Mouse (Mus musculus): ENCODE data around the gene Eipr1.

The Eipr1 gene

DNA sequence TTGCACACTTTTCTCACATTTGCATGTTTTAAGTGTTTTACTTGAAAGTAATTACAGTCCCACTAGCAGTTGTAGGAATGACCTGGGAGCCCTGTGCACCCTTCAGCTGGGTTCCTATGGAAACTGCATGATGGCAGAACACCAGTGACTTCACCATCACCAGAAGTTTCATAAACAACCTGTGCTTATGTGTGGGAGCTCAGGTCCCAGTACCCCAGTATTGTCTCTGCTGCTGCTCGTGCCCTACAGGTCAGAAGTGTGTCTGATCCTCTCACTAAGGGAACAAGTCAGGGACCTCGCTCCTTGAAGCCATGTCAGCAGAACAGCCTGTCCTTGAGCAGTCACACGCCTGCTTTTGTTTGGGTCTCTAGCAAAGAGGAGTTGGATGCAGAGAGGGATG is 78.9 kb downstream of the Eipr1 start:
- DNase-seq = no peak

DNA sequence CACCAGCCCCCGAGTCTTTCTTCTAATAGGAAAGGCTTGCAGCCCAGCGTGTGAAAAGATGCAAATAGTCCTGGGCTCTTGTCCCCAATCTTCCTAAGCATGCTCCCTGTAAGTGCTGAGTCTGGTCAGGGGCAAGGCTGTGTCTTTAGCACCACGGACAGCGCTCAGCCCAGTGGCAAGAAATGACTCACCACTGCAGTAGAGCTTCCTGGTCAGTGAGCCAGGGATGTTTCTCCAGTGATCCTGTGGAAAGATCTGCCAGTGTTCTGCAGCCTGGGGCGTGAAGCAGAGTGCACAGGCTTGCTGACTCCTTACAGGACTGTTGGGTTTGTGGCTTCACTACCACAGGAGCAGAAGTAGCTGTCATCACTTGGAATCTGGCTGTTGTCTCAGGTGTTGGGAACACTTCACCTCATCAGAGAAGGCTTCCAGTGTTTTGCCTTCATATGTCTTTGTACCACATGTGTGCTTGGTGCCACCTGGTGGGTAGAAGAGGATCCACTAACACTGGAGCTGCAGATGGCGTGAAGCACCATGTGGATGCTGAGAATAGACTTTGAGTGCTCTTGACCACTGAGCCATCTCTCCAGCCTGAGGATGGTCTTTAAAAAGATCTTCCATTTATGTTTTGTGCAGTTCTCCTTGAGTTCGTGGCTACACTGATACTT is 79.6 kb downstream of the Eipr1 start:
- DNase-seq = peak; percentile 44

DNA sequence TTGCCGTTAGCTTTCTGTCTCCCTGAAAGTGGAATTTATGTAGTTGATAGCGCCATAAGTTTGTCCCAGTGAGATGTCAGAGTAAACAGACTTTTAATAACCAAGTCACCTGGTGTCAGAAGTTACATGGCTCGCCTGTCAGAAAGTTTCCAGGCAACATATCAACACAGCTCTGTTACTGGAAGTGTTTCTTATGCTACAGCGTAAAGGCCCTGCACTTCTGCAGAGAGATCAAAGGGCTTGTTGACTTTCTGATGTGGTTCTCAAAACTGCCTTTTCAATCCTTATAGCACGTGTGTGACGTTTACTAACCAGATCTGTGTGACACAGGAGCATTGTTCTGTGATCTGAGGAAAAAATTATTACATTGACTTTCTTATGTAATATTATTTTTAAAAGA is 82.7 kb downstream of the Eipr1 start:
- DNase-seq = no peak

DNA sequence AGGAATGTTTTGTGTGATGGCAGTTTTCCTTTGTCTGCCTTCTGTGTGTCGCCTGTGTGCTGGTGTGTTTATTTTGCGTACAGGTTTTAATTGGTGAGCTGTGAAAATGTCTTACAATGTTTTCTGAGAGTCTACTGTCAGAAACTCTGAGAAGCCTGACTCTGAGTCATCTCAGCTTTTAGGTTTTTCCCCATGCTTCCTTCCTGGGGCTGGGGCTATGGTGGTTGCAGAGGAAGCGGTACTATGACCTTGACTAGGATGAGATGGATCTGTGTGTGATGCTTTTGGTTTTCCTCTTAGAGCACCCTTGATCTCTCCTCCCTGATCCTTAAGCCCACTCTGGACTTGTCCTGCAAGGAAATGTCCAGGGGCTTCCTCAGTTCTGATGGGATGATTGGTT is 84.1 kb downstream of the Eipr1 start:
- DNase-seq = no peak

DNA sequence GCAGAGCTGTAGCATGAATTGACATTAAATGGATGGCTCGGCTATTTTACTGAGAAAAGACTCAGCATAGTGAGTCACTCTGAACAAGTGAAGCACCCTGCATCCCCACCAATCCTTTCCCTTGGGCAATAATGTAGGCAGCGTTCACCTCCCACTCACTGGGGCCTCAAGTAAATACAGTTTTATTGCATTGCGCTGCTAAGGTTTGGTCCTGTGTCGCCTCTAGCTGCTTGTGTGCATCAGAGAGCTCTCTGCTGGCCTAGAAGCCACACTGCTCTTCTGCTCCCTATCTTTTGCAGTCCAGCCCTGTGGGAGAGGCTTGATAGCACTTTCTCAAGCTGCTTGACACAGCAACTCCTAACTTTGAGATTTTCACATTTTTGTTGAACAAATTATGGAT is 86.7 kb downstream of the Eipr1 start:
- DNase-seq = no peak

DNA sequence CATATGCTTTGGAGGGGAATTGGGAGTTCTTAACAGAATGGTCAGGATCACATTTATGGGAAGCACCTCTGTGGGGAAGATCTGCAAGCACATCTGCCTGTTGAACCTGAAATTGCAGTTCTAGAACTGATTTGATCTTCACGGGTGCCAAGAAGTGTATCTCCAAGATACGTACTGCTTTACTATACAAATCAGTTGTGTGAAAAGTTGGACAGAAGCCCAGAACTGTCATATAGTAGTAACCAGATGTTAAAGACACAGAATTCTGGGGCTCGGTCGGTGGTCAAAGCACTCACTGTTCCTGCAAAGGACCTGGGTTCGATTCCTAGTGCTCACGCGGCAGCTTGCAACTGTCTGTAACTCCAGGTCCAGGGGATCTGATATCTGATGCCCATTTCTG is 87.4 kb downstream of the Eipr1 start:
- DNase-seq = no peak

DNA sequence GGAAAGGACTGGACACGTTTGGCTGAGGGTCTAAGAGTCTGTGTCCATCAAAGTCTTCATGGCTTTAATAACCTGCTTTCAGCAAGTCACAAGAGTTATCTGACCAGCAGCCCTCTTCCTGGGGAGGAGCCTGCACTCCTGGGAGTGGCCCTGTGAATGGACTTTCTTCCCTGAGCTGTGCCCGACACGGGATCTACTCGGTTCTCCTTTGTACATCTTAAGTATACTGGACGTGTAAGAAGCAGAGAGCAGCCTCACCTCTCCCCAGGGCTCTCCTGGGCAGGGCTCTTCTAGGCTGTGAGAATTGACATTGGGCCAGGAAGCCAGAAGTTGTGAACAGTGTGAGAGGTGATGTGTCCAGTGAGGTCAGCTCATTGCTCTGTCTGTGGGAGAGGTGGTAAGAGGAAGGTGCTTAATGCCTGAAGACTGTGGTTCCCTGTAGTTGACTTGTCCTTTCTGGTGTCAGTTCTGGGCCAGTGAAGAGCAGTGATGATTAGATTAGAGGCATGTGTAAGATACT is 89.6 kb downstream of the Eipr1 start:
- DNase-seq = no peak

DNA sequence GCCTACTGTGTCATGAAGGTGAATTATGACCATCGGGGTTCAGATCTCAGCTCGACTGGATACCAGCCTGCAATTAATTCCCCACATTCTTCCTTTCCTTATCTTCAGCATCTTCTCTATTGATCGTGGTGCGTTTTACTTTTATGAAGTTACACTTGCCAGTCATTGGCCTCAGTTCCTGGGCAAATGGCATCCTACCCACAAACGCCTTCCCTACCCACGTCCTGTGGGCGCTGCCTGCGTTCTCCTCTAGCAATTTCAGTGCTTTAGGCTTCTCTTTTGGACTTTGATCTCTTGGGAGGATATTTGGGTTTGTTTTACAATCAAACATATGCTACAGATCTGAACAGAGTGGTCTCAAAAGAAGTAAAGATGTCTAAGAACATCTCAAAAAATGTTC is 94.2 kb downstream of the Eipr1 start:
- no peak for DNase-seq

DNA sequence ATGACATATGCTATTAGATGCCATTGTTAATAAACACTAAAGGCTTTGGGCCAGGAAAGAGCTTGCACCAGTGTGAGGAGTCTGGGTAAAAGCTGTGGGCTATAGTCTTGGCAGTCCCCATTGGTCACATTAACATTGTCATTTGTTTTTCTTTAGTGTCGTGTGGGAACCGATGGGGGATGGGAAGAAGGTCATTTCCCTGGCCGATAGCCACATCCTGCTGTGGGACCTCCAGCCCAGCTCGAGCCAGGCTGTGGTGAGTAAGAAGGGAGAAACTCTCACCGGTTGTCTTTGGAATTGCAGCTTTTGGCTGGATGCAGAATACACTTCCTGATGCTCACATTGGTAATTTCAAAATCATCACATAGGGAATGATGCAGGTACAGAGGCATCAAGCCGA is 95.8 kb downstream of the Eipr1 start:
- no peak for DNase-seq

DNA sequence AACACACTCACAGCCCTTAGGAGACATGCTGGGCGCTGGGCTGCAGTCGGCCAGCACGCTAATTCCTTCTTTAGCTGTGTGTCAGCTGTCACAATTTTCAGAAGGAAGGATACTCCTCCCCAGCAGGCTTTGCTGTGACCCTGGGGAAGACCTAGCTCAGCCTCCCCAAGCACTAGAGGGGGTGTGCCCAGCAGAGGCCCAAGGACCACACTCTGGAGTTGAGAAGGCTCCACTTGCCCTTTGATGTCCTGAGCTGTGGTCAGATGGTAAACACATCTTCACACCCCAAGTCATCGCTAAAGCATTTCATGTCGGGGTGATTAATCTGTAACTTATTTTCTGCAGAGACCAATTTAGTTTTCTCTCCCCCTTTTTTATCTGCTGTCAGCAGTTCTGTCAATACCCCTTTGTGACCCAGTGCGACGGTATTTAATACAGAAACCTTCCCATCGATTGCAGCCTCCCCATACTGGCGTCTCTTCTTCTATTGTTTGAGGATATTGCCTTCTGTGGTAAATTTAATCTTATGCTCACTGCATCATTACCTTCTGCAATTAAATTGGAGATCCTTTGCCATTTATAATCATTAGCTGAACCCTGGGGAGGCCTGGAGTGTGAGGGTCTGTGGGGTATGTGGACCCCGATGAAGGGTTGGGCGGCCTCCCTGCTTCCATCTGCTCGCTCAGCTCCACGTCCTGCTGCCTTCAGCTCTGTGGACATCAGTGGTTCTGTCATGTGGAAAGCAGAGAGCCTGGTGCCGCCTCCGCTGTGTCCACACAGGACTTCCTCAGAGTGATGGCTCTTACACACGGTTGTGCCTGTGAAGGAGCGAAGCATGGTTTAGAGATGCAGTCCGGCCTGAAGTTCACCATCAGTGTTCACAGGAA is 97.4 kb downstream of the Eipr1 start:
- DNase-seq = no peak

DNA sequence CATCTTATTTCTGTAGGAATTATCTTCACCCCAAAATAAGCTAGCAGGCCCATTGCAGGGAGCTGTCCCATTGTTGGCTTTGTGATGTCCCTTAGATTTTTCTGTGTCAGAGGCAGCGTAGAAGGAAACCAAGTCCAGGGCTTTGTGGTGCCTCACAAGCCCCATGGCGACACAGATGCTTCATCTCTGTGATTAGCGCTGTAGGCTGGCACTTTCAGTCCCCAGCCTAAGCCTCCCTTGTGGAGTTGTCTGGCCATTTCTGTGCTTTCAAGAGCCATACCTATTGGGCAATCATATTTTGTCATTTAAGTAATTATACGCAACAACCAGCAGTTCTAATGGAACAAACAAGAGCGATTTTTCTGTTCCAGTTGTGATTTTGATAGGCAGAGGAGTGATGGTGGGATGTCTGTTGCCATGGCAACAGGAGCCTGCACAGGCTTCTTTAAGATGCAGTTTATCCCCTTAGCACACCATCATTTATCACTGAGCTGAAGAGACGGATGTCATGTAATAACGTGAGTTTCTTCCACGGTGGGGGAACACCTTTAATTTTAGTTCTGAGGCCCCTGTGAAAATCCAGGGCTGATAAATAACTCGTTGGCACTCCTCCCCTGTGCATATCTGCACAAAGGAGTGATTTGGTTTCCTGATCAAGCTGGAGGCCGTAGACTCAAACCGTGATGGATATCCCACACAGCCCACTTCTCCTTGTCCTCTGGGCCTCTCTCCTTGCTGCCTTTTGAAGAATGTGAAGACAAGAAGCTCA is 108.1 kb downstream of the Eipr1 start:
- no peak for DNase-seq

DNA sequence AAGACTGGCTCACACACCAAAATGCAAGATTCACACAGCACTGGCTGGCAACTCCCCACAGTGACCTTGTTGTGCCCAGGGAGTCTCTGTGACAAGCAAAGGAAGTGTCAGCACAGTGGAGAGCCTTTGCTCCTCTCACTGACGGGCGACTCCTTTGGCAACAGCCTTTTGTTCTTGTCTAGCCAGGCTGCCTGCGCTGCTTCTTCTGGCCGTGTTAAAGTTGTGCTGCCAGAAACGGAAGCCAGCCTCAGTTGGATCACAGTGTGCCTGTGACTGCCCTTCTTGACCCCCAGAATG is 108.6 kb downstream of the Eipr1 start:
- peak; percentile 28 for DNase-seq

DNA sequence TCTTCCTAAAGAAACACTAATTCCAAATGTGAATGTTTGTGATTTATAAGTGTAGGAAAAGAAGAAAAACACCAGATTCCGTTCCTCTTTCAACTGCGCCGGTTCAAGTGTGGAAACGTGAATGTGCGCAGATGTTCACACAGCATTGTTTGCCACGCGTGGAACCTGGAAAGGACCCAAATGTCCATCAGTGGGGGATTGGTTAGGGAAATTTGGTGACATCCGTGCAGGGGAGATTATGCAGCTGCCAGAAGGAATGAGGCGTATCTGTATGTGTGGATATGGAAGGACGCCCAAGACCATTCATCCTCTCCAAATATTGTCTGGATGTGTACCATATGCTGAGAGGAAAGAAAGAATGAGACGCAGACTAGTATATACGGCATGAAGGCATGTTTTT is 111.7 kb downstream of the Eipr1 start:
- no peak for DNase-seq

DNA sequence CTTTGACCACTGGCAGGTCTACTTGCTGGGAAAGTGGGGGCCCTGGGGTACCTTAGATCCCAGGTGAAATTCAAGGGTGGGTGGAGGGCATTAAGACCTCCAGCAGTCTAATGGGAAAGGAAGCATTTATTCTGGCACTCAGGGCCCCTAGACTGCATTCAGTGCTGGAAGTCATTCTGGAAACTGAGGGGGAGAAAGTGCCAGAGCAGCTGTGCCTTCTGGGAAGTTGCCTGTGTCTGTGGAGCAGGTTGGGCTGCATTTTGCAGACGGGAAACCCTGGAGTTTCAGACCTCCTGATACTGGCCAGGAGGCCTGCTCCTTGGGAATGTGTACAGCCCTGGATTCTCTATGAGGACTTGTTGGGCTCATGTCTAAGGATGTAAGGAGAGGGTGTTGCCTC is 114.5 kb downstream of the Eipr1 start:
- DNase-seq = no peak

DNA sequence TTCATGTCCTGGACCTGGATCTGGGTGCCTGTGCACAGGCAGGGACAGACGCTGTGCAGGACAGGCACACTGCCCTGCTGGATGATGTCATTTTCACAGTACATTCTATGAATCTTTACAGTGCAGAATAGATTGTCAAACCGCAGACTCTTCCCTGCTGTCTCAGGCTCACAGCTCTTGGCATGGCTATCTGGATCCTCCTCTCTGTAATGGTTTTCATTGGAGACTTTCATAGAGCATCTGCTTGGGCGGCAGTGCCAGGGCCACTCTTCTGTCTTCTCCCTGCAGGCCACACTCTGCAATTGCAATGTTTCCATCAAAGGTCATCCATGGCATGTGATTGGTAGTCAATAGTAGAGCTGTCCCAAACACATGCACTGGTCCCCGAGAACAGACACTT is 117.2 kb downstream of the Eipr1 start:
- no peak for DNase-seq

DNA sequence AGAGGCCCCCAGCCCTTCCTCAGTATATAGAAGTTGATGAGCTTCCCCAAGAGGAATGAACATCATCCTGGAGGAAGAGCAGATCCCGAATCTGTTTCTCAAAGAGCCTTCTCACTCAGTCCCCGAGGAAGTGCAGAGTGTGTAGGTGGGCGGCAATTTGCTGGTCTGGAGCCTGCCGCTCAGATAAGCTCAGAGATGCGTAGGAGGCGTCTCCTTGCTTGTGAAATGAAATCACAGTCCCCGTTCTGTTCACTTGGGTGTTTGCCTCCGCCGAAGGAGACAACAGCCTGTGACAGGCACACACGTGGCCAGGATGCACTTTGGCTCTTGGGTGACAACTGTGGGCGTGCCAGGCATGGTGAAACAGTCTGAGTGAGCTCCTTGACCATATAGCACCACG is 120.7 kb downstream of the Eipr1 start:
- DNase-seq = no peak

DNA sequence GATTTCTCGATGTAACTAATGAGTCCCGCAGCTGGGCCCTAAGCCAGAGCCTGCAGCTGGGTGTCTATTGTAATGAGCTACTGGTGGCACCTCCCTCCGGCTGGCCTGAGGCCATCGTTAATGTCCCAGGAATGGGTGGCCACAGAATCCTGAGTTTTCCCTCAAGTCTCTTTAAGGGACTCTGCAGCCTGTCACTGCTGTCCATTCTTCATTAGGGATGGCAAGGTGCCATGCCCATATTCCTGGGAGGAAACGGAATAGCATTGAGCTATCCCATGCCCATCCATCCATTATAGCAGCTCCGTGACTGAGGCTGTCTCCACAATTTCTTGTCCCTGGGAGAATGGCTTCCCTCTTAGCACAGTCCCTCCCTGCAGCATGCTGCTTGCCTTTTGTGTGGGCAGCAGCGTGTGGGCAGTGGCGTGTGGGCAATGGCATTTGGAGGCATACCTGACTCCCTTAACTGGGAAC is 123.2 kb downstream of the Eipr1 start:
- DNase-seq = no peak

DNA sequence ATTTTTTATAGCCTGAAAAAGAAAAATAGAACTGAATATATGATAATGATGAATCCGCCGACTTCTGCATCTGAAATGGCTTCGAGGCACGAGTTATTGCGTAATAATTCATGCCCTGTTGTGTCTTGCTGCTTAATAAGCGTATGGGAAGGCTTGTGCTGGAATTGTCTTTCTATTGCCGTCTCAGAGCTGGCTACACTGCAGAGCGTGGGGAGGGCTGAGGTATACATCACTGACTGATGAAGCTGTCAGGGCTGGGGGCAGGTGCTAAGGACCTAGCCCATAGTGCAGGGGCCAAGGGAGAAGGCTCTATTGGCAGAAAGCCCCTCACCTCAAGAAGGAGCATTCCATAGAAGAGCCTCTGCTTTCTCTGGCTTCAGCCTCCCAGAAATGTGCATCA is 123.9 kb downstream of the Eipr1 start:
- no peak for DNase-seq

DNA sequence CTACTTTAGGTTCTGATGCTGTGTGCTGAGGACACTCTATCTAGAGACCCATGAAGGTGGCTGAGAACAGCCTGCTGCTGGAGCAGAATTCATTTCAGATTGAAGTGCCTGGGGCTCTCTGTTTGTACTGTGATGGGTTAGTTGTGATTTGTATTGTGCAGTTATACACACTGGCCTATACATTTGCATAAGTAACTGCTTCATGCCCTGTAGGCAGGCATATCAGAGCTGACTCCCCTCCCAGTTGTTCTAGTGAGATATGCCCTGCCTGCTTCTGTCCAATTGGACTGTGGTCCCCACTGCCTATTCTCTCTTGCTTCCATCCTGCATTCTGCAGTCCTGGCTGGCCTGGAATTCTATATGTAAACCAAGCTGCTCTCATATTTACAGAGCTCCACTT is 128.9 kb downstream of the Eipr1 start:
- DNase-seq = no peak

DNA sequence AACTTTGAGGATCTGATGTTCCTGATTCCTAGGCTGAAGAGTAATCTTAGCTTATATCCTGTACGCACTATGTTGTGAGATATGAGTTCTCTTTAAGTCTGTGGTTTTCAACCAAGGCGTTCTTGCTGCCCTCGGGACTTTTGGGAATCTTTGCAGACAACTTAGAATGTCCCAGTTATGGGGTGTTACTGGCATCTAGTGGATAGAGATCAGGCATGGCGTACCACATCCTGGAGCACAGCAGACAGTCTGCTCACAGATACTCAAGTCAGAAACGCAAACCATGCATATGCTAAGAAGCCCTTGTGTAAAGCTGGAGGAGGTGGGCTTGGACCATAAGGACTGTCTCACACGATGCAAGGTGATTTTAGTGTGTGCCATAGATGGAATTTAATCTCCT is 136.1 kb downstream of the Eipr1 start:
- no peak for DNase-seq

DNA sequence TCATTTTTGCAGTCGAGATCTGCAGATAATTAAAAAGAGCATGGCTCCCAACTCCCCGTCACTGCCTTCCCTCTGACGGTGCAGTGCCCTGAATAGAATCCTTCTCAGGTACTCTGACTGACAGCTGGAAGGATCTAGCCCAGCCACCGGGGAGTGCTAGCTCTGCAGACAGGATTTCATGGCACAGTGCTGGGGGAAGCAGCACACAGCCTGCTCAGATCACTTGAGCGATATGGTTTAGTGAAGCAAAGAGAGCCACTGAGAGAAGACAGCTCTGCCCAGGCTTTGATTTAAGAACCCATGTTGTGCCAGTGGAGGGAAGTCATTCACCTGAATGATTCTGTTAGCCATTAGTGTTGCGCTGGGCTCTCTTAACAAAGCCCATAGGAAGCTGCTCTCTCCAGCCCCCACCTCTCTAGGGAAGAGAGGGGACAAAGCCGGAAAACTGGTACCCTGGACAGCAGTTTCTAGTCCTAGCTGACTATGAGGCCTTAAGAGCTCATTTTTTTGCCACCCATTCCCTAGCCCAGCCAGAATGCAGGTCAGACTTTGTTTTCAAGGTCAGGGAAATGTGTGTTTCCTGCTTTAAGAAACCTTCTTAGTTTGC is 137.6 kb downstream of the Eipr1 start:
- DNase-seq = no peak

DNA sequence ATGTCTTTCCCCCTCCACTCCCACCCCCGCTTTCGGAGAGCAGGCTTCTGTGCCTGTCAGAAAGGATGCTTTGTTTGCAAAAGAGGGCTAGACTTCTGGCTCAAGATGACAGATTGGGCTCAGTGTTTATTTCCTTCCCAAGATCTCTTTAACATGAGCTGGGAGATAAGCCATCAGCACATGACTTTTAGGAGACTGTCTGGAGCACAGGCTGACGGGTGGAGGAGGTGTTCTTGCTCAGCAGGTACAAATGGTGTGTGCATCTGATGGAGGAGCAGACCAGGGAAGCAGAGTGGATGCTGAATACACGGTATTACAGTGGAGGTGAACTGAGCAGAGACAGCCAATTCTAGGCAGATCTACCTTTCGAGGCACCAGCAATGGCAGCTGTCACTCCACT is 139.9 kb downstream of the Eipr1 start:
- DNase-seq = no peak

DNA sequence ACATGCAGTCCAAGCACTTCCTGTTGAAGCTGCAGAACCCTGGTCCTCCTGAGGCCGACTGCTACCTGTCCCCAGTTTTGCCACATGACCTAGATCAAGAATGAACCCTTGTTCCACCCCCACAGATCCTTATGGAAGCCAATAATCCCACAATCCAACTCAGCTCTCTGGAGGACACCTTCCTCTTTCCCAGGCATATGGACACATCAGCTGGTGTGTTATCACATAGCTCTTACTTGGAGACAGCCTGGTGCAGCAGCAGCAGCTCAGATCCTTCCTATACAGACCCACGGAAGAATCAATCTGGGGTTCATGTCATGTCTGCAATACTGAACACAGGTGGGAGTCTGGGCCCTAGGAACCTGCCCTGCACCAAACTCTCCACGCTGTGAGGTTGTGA is 145.0 kb downstream of the Eipr1 start:
- DNase-seq = no peak

Data from cerebellum, adult 11-12 months (tissue).